Mouse (Mus musculus): ENCODE data around the gene Ezh2.

GRCm38 (mm10) chr6:47595696-47596095, 555 bp upstream of the Ezh2 start:
- no peak for TF ChIP-seq CTCF (IDR thresholded peaks at IDR 0.05; ENCODE audit: insufficient read depth, low read depth, low read length)
- no peak for TF ChIP-seq POLR2A (IDR thresholded peaks at IDR 0.05; ENCODE audit: insufficient read depth, low read depth, low read length)
